Mouse (Mus musculus): ENCODE measurements around the gene Tigar. TPM values are rescaled to one million over a fixed set of nuclear protein-coding genes. Genes with fewer than 3 reads are reported as not detected.
A peak's percentile ranks its signal among the peaks of the same experiment; 100 is the strongest.

Gene Tigar
- 0.50 TPM in 1 of 2 replicates, not detected in the other for polyA plus RNA-seq (2012; ENCODE audit: insufficient read depth, low replicate concordance)

GRCm38 (mm10) chr6:127109402-127109930 is at the start of gene Tigar:
Tigar (minus strand) TSS chr6:127109557.
- Histone ChIP-seq H3K27me3 (replicated peaks) (peaks cover 36% of the 10 kb centered on the region), H3K9me3 (peaks cover 4% of the 10 kb centered on the region; the same call in 1 of the 2 replicates), H3K4me1 (peaks cover 27% of the 10 kb centered on the region), H3K36me3 (replicated peaks; ENCODE audit: low read length) (no peaks in the 10 kb centered on the region), H3K4me3 (replicated peaks) (peak within 1 kb of the TSS; percentile 97)
- no peak for TF ChIP-seq GATA1 (IDR thresholded peaks at IDR 0.05; ENCODE audit: borderline replicate concordance, low read length)
- TF ChIP-seq FLI1 (IDR thresholded peaks at IDR 0.05; ENCODE audit: low read length), result no peak

DNA sequence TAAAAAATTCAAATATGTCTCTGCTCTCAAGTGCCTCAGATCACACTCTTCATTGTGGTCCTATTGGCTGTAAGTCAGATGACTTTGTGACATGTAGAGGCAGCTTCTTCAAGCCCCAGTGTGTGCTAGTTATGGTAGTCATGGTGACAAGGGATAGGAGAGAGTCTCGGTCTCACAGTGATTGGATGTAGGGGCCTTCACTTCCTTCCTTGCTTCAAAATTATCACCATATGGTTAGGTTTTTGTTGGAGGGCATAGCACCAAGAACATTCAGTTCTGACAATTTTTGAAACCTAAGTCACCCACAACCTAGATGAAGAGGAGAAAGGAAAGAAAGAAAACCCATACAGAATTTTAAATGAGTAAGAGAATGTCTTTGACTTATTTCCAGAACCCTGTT is 48.0 kb upstream of the Tigar start:
- no peak for TF ChIP-seq GATA1 (IDR thresholded peaks at IDR 0.05; ENCODE audit: borderline replicate concordance, low read length)
- TF ChIP-seq FLI1 (IDR thresholded peaks at IDR 0.05; ENCODE audit: low read length), result no peak
- Histone ChIP-seq H3K4me1 (peaks cover 59% of the 10 kb centered on the region), H3K4me3 (replicated peaks) (no peak overlapping the region), H3K27me3 (replicated peaks) (peaks cover 17% of the 10 kb centered on the region), H3K9me3 (no peaks in the 10 kb centered on the region), H3K36me3 (replicated peaks; ENCODE audit: low read length) (no peaks in the 10 kb centered on the region)

- H3K9me3 ChIP-seq, result no peaks in the 10 kb centered on the region
- H3K27me3 ChIP-seq (replicated peaks), result peaks cover 17% of the 10 kb centered on the region
- H3K36me3 ChIP-seq (replicated peaks; ENCODE audit: low read length), result no peaks in the 10 kb centered on the region
- H3K4me1 ChIP-seq, result peaks cover 61% of the 10 kb centered on the region
- peak overlapping the region; percentile 94 for H3K4me3 ChIP-seq (replicated peaks)
- no peak for TF ChIP-seq GATA1 (IDR thresholded peaks at IDR 0.05; ENCODE audit: borderline replicate concordance, low read length)
- no peak for TF ChIP-seq FLI1 (IDR thresholded peaks at IDR 0.05; ENCODE audit: low read length)
These were observed 46.1 kb upstream of the Tigar start for GRCm38 (mm10) chr6:127155468-127155867.

DNA sequence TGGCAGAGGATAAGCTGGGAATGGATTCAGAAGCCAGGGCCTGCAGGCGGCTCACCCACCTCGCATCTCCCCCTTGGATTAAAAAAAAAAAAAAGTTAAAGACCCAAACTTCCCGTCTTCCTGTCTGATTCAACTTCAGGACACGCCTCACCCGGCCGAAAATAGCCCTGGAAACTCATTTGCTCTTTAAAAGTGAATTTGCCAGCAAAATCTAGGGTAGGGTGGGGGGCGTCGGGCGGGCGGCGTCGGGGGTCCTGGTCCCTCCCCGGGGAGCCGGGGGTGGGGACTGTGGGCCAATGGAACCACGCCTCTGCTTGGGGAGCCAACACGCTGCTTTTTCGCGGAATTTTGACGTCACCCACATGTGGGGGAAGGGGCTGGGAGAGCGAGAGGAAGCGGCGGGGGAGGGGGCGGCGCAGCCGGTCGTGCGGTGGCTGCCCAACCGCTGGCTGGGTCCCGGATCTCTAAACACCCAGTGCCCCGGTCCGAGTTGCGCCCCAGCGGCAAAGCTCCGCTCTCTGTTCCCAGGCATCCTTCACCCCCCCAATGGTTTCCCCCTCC is 45.4 kb upstream of the Tigar start:
- H3K27me3 ChIP-seq (replicated peaks), result peaks cover 17% of the 10 kb centered on the region
- TF ChIP-seq GATA1 (IDR thresholded peaks at IDR 0.05; ENCODE audit: borderline replicate concordance, low read length), result no peak
- no peak for TF ChIP-seq FLI1 (IDR thresholded peaks at IDR 0.05; ENCODE audit: low read length)
- H3K4me3 ChIP-seq (replicated peaks), result peak overlapping the region; percentile 94
- H3K9me3 ChIP-seq, result no peaks in the 10 kb centered on the region
- H3K4me1 ChIP-seq, result peaks cover 66% of the 10 kb centered on the region
- no peaks in the 10 kb centered on the region for H3K36me3 ChIP-seq (replicated peaks; ENCODE audit: low read length)

DNA sequence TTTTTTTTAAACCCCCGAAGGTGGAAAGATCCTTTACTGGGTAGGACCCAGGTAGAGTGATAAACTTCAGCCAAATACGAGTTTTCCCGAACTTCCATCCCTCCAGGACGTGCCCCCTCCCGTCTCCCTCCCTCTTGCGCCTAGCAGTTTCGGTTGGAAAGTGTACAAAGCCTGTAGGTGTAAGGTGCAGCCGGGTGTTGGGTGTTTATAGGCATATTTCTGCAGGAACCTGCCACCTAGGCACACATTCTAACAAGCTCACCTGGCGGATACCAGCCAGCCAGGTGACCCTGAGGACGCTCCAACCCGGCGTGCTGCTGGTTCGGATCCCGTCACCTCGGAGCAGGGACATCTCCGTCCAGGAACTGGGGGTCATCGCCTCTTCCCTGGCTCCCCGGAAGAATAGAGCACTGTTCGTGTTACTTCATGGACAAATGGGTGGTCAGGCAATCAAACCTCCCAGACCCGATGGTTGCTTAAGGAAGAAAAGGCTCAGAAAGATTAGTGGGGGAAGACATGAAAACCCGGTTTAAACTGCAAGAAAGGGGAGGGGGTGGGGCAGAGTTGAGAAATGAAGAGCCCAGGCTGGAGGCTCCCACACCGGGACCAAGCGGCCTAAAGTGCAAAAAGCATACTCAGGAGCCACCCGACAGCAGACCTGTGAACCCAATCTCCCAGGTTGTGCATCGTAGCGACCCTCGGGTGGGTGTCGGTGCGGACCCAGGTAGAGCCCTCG is 44.8 kb upstream of the Tigar start:
- Histone ChIP-seq H3K9me3 (no peaks in the 10 kb centered on the region), H3K36me3 (replicated peaks; ENCODE audit: low read length) (no peaks in the 10 kb centered on the region), H3K4me3 (replicated peaks) (peak overlapping the region; percentile 94), H3K27me3 (replicated peaks) (peaks cover 14% of the 10 kb centered on the region), H3K4me1 (peaks cover 67% of the 10 kb centered on the region)
- TF ChIP-seq GATA1 (IDR thresholded peaks at IDR 0.05; ENCODE audit: borderline replicate concordance, low read length) (no peak), FLI1 (IDR thresholded peaks at IDR 0.05; ENCODE audit: low read length) (no peak)

DNA sequence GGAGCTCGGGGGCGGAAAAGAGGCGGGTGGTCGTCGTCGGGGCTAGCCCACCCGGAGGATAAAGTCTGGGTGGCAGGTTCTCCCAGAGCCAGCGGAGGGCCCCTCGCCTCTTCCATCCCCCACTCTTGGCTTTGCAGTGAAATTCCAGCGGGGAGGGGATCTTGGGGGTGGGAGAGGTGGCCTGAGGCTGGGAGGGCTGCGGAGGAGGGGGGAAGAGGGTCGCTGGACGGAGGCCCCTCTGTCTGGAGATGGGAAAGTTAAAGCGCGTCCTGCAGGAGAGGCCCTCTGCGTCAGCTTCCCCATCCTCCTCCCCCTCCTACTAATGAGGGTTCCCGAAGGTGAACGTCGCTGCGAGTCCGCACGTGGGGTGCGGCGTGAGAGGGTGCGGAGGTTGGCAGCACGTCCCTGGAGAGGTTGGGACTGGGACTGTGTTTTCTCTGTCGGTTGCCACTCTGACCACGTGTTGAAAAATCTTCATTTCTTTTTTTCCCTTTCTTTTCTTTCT is 44.0 kb upstream of the Tigar start:
- Histone ChIP-seq H3K27me3 (replicated peaks) (peaks cover 13% of the 10 kb centered on the region), H3K9me3 (no peaks in the 10 kb centered on the region), H3K36me3 (replicated peaks; ENCODE audit: low read length) (peaks cover 3% of the 10 kb centered on the region), H3K4me3 (replicated peaks) (peak overlapping the region; percentile 94), H3K4me1 (peaks cover 70% of the 10 kb centered on the region)
- TF ChIP-seq GATA1 (IDR thresholded peaks at IDR 0.05; ENCODE audit: borderline replicate concordance, low read length) (no peak), FLI1 (IDR thresholded peaks at IDR 0.05; ENCODE audit: low read length) (no peak)

- no peaks in the 10 kb centered on the region for H3K9me3 ChIP-seq
- H3K36me3 ChIP-seq (replicated peaks; ENCODE audit: low read length), result peaks cover 11% of the 10 kb centered on the region
- H3K27me3 ChIP-seq (replicated peaks), result peaks cover 11% of the 10 kb centered on the region
- TF ChIP-seq FLI1 (IDR thresholded peaks at IDR 0.05; ENCODE audit: low read length) (no peak), GATA1 (IDR thresholded peaks at IDR 0.05; ENCODE audit: borderline replicate concordance, low read length) (no peak)
- H3K4me1 ChIP-seq, result peaks cover 76% of the 10 kb centered on the region
- H3K4me3 ChIP-seq (replicated peaks), result peak within 1 kb of the TSS; percentile 94
These were observed 43.0 kb upstream of the Tigar start, which contains the start of gene Ccnd2 for GRCm38 (mm10) chr6:127152106-127152951. Ccnd2 (minus strand) TSS chr6:127152193.

DNA sequence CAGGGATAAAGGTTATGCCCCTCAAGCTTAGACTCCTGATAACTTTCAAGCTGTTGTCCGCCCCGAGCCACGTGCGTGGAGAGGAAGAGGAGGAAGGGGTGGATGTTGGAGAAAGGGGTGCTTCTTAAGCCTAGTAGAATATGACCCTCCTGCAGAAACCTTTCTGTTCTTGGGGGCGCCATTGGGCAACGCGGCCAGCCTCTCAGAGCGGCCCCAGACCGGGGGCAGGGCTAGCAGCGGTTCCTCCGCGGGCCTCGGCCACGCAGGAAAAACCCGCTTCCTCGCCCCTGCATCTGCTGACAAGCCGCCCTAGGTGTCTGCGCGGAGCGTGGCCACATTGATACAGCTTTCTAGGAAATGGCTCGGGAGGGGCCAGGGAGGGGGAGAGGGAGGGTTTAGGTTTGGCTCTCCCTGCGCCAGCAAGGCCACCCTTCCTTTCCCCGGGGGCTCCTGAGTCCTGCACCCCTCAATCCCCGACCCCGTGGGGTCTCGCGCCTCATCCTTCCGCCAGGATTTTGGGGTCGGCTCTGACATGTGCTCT is 42.3 kb upstream of the Tigar start:
- H3K4me1 ChIP-seq, result peaks cover 78% of the 10 kb centered on the region
- peaks cover 9% of the 10 kb centered on the region for H3K27me3 ChIP-seq (replicated peaks)
- peak overlapping the region; percentile 94 for H3K4me3 ChIP-seq (replicated peaks)
- H3K36me3 ChIP-seq (replicated peaks; ENCODE audit: low read length), result peaks cover 18% of the 10 kb centered on the region
- TF ChIP-seq FLI1 (IDR thresholded peaks at IDR 0.05; ENCODE audit: low read length) (no peak), GATA1 (IDR thresholded peaks at IDR 0.05; ENCODE audit: borderline replicate concordance, low read length) (no peak)
- no peaks in the 10 kb centered on the region for H3K9me3 ChIP-seq
